Mouse (Mus musculus) intestine, embryonic 16.5 days (tissue): ENCODE results near the gene Dgki. TPM values are rescaled to one million over a fixed set of nuclear protein-coding genes. Genes with fewer than 3 reads are reported as not detected.

Source experiments
- ATAC-seq: fragments of 200-750 bp; cut with Nextera tagmentation; 2 replicates; pipeline ENCODE4 v1.8.0; 2017; ENCODE audit warnings: moderate TSS enrichment, moderate library complexity
- H3K27ac ChIP-seq: fragments of 300-500 bp; sonication (generic); 2 replicates; pipeline ENCODE4 v1.5.1; 2014; ENCODE audit warnings: mild to moderate bottlenecking, low read length
- H3K27me3 ChIP-seq: fragments of 300-500 bp; sonication (generic); replicated peaks from 2 replicates; pipeline ENCODE4 v1.6.1; 2014; ENCODE audit warnings: low read length, control low read depth, mixed read lengths; ENCODE audit not compliant: control insufficient read depth, insufficient read depth
- H3K36me3 ChIP-seq: fragments of 300-500 bp; sonication (generic); 2 replicates; pipeline ENCODE4 v1.6.1; 2014; ENCODE audit warnings: low read length, control low read depth; ENCODE audit not compliant: control insufficient read depth, insufficient read depth
- H3K4me1 ChIP-seq: fragments of 300-500 bp; sonication (generic); 2 replicates; pipeline ENCODE4 v1.6.1; 2014; ENCODE audit warnings: low read length, control low read depth, mixed read lengths; ENCODE audit not compliant: control insufficient read depth, insufficient read depth
- H3K4me2 ChIP-seq: fragments of 300-500 bp; sonication (generic); 2 replicates; pipeline ENCODE4 v1.6.1; 2014; ENCODE audit warnings: low read depth, low read length, control low read depth
- H3K4me3 ChIP-seq: fragments of 300-500 bp; sonication (generic); 2 replicates; pipeline ENCODE4 v1.5.1; 2014; ENCODE audit warnings: mild to moderate bottlenecking, low read length
- H3K9ac ChIP-seq: fragments of 300-500 bp; sonication (generic); 2 replicates; pipeline ENCODE4 v1.6.1; 2014; ENCODE audit warnings: low read depth, low read length
- H3K9me3 ChIP-seq: fragments of 300-500 bp; sonication (generic); 2 replicates; pipeline ENCODE4 v1.6.1; 2016; ENCODE audit warnings: low read length, control low read depth; ENCODE audit not compliant: control insufficient read depth
- WGBS: fragments of 180-500 bp; shearing (Covaris S2); extraction: QIAGEN DNeasy Blood & Tissue Kit; methylation state at CpG from one replicate; pipeline ENCODE4 v1.1.7; 2014; 5-methylcytosine and 5-hydroxymethylcytosine counted together
- polyA plus RNA-seq: library from polyadenylated mRNA; unstranded; fragments of >200 nt; fragmentation: Nextera tagmentation; extraction: Ambion mirVana; gene quantifications from 2 replicates; pipeline ENCODE4 v1.2.1, GENCODE M21; 2015

Dgki gene
- polyA plus RNA-seq, 1 experiment from 2014 or later: 0.38 TPM

GRCm38 (mm10) chr6:37068737-37069136 lies 231.2 kb downstream of the Dgki start:
- Histone ChIP-seq H3K4me3 (no peak overlapping the region), H3K36me3 (no peaks in the 10 kb centered on the region), H3K27ac (no peak overlapping the region), H3K9ac (no peak overlapping the region), H3K4me1 (no peaks in the 10 kb centered on the region), H3K4me2 (no peak overlapping the region), H3K27me3 (no peaks in the 10 kb centered on the region), H3K9me3 (no peaks in the 10 kb centered on the region)
- no peak for ATAC-seq
- 78% methylated on average over 6 of the region's 6 CpGs for WGBS

GRCm38 (mm10) chr6:37067357-37067756 lies 232.6 kb downstream of the Dgki start:
- 79% methylated on average over 1 of the region's 1 CpGs for WGBS

GRCm38 (mm10) chr6:37064214-37064830 lies 235.7 kb downstream of the Dgki start:
- Histone ChIP-seq H3K4me2 (no peak overlapping the region), H3K9me3 (no peaks in the 10 kb centered on the region), H3K27me3 (no peaks in the 10 kb centered on the region), H3K4me1 (no peaks in the 10 kb centered on the region), H3K36me3 (no peaks in the 10 kb centered on the region), H3K4me3 (no peak overlapping the region), H3K27ac (no peak overlapping the region), H3K9ac (no peak overlapping the region)
- ATAC-seq: no peak
- WGBS: 16% methylated on average over 10 of the region's 10 CpGs

More at GRCm38 (mm10) chr6:37067357-37067756, 232.6 kb downstream of the Dgki start:
- no peak overlapping the region for H3K27ac ChIP-seq
- H3K4me3 ChIP-seq: no peak overlapping the region
- no peaks in the 10 kb centered on the region for H3K36me3 ChIP-seq
- no peaks in the 10 kb centered on the region for H3K9me3 ChIP-seq
- no peak for ATAC-seq
- H3K4me2 ChIP-seq: no peak overlapping the region
- no peak overlapping the region for H3K9ac ChIP-seq
- H3K27me3 ChIP-seq: no peaks in the 10 kb centered on the region
- H3K4me1 ChIP-seq: no peaks in the 10 kb centered on the region

GRCm38 (mm10) chr6:37063266-37063665 lies 236.7 kb downstream of the Dgki start:
- H3K9me3 ChIP-seq: no peaks in the 10 kb centered on the region
- no peaks in the 10 kb centered on the region for H3K27me3 ChIP-seq
- no peaks in the 10 kb centered on the region for H3K4me1 ChIP-seq
- no peaks in the 10 kb centered on the region for H3K36me3 ChIP-seq
- H3K9ac ChIP-seq: no peak overlapping the region
- WGBS: 87% methylated on average over 7 of the region's 7 CpGs
- no peak overlapping the region for H3K27ac ChIP-seq
- no peak for ATAC-seq
- no peak overlapping the region for H3K4me2 ChIP-seq
- H3K4me3 ChIP-seq: no peak overlapping the region

- Histone ChIP-seq H3K36me3 (no peaks in the 10 kb centered on the region), H3K4me2 (no peak overlapping the region), H3K4me3 (no peak overlapping the region), H3K9ac (no peak overlapping the region), H3K4me1 (no peaks in the 10 kb centered on the region), H3K27ac (no peak overlapping the region), H3K27me3 (no peaks in the 10 kb centered on the region), H3K9me3 (no peaks in the 10 kb centered on the region)
- WGBS: 77% methylated on average over 3 of the region's 3 CpGs
- no peak for ATAC-seq
Measured at GRCm38 (mm10) chr6:37060114-37060513, 239.9 kb downstream of the Dgki start.

GRCm38 (mm10) chr6:37057957-37058356 lies 242.0 kb downstream of the Dgki start:
- Histone ChIP-seq H3K4me1 (no peaks in the 10 kb centered on the region), H3K27me3 (no peaks in the 10 kb centered on the region), H3K27ac (no peak overlapping the region), H3K36me3 (no peaks in the 10 kb centered on the region), H3K4me3 (no peak overlapping the region), H3K9ac (no peak overlapping the region), H3K4me2 (no peak overlapping the region), H3K9me3 (no peaks in the 10 kb centered on the region)
- no peak for ATAC-seq
- WGBS: 91% methylated on average over 9 of the region's 9 CpGs

- Histone ChIP-seq H3K27ac (no peak overlapping the region), H3K9ac (no peak overlapping the region), H3K4me3 (no peak overlapping the region), H3K9me3 (no peaks in the 10 kb centered on the region), H3K4me2 (no peak overlapping the region), H3K4me1 (no peaks in the 10 kb centered on the region), H3K36me3 (no peaks in the 10 kb centered on the region), H3K27me3 (no peaks in the 10 kb centered on the region)
- 91% methylated on average over 7 of the region's 7 CpGs for WGBS
- ATAC-seq: no peak
Measured at GRCm38 (mm10) chr6:37057536-37057935, 242.4 kb downstream of the Dgki start.

- no peak overlapping the region for H3K27ac ChIP-seq
- no peak for ATAC-seq
Measured at GRCm38 (mm10) chr6:37055634-37056033, 244.3 kb downstream of the Dgki start.

GRCm38 (mm10) chr6:37055128-37055527 lies 244.9 kb downstream of the Dgki start:
- Histone ChIP-seq H3K9me3 (no peaks in the 10 kb centered on the region), H3K4me2 (no peak overlapping the region), H3K4me1 (no peaks in the 10 kb centered on the region), H3K27ac (no peak overlapping the region), H3K27me3 (no peaks in the 10 kb centered on the region), H3K4me3 (no peak overlapping the region), H3K9ac (no peak overlapping the region), H3K36me3 (no peaks in the 10 kb centered on the region)
- WGBS: 75% methylated on average over 5 of the region's 5 CpGs
- ATAC-seq: no peak

More at GRCm38 (mm10) chr6:37055634-37056033, 244.3 kb downstream of the Dgki start:
- Histone ChIP-seq H3K9me3 (no peaks in the 10 kb centered on the region), H3K36me3 (no peaks in the 10 kb centered on the region), H3K27me3 (no peaks in the 10 kb centered on the region), H3K9ac (no peak overlapping the region), H3K4me3 (no peak overlapping the region), H3K4me1 (no peaks in the 10 kb centered on the region), H3K4me2 (no peak overlapping the region)
- 80% methylated on average over 3 of the region's 3 CpGs for WGBS

GRCm38 (mm10) chr6:37054435-37055020 lies 245.5 kb downstream of the Dgki start:
- H3K4me3 ChIP-seq: no peak overlapping the region
- no peaks in the 10 kb centered on the region for H3K36me3 ChIP-seq
- no peak overlapping the region for H3K4me2 ChIP-seq
- no peak overlapping the region for H3K9ac ChIP-seq
- no peaks in the 10 kb centered on the region for H3K9me3 ChIP-seq
- no peaks in the 10 kb centered on the region for H3K4me1 ChIP-seq
- ATAC-seq: no peak
- no peak overlapping the region for H3K27ac ChIP-seq
- 42% methylated on average over 6 of the region's 6 CpGs for WGBS
- H3K27me3 ChIP-seq: no peaks in the 10 kb centered on the region
